Mouse (Mus musculus): ENCODE data around the gene Mlec.
"Not testable (repeated sequence)": the region's sequence is repeated elsewhere in the genome, so short reads cannot be mapped to it uniquely, and the experiment has no call there.

The Mlec gene

GRCm38 (mm10) chr5:115152132-115152956, 5.6 kb downstream of the Mlec start:
- DNase-seq (ENCODE audit: low read depth, low spot score), result no peak

DNA sequence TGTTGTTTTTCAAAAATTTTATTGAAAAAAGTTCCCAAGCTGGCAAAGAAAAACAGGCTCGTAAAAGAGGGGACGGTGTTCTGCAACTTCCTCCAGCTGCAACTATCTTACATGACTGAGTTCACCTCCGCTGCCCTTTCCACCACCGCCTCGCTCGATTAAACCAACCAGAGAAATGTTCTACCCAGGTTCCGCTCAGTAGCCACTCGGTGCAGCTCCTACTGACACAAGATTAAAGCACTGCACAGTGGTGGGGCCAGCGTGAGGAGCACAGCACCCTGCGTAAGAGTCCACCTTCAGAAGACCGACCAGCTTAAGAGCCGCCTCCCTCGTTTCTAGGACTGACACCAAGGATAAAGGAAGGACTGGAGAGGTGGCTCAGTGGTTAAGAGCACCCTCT, 6.5 kb downstream of the Mlec start:
- no peak for DNase-seq (ENCODE audit: low read depth, low spot score)

- no peak for DNase-seq (ENCODE audit: low read depth, low spot score)
These were observed 7.0 kb downstream of the Mlec start for GRCm38 (mm10) chr5:115150991-115151390.

DNA sequence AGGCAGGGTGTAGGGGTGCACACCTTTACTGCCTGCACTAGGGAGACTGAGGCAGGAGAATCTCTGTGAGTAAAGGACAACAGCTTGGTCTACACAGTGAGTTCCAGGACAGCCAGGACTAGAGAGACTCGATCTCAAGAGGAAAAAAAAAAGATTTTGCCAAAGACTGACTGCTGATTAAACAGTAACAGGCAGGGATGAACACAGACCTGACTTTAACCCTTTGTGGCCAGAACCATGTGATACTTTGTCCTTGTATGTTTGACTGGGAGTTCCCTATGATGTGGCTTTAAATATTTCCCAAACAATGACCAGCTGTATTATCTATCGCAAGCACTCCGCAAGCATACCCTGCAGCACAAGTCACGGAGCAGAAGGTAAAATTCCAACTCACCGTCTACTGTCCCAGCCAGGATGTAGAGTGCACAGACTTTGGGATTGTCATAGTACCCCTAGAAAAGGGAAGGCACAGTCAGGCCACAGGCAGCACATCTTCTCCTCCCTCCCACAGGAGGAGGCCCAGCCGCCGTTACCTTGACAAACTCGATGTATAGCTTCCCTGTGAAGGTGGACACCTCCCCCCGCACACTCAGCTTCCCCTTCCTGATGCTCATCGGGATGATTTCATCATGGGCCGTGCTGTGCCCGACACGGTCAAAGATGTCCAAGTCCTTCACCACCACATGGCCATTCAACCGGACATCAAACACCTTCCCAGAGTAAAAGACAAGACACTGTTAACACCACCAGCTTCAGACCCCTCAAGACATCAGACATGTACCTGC, 8.1 kb downstream of the Mlec start:
- no peak for DNase-seq (ENCODE audit: low read depth, low spot score)

DNA sequence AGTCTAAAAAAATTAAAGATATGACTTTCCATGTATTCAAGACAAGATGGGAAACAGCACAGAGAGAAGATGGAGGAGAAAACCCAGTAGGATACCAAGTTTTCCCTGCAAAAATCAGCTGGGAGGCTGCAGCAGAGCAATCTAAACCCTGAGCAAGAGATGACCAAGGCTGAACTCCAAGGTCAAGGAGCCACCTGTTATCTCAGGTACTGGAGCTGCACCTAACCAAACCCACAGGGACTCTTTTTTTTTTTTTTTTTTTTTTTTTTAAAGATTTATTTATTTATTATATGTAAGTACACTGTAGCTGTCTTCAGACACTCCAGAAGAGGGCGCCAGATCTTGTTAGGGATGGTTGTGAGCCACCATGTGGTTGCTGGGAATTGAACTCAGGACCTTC, 9.1 kb downstream of the Mlec start:
- DNase-seq (ENCODE audit: low read depth, low spot score), result not testable (repeated sequence)

- no peak for DNase-seq (ENCODE audit: low read depth, low spot score)
These were observed 9.6 kb downstream of the Mlec start for GRCm38 (mm10) chr5:115148378-115148777.

DNA sequence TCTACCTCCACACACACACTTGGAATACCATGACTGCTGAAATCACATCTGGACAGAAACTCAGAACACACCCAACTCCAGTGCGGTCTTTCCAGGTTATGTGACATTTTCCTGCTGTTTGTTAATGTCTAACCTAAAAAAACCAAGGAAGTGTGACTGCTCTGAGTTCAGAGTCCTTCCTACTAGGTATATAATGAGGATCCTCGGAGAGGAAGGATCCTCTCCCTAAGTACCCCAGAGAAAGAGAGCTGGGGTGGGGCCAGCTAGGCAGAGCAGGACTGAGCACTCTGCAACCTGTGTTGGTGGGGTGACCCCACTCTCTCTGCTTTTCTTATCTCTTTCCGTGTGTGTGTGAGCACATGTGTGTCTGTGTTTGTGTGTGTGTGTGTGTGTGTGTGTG, 10.6 kb downstream of the Mlec start:
- DNase-seq (ENCODE audit: low read depth, low spot score), result no peak

DNA sequence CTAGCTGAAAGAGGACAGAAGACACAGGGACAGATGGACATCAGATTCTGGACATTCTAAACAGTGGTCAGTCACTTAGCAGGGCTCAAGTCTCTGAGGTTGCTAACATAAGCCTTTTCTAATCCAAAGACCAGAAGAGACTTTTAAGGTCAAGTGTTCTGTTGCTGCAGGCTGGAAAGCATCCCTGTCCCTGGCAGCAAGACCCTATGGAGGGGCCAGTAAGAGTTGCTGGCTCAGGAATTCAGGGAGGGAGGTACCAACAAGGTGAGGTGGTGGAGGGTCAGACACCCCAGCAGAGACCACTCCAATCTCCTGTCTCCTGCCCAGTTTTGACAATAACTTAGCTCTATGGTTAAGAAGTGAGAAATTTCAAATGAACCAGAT, 11.2 kb downstream of the Mlec start:
- no peak for DNase-seq (ENCODE audit: low read depth, low spot score)

DNA sequence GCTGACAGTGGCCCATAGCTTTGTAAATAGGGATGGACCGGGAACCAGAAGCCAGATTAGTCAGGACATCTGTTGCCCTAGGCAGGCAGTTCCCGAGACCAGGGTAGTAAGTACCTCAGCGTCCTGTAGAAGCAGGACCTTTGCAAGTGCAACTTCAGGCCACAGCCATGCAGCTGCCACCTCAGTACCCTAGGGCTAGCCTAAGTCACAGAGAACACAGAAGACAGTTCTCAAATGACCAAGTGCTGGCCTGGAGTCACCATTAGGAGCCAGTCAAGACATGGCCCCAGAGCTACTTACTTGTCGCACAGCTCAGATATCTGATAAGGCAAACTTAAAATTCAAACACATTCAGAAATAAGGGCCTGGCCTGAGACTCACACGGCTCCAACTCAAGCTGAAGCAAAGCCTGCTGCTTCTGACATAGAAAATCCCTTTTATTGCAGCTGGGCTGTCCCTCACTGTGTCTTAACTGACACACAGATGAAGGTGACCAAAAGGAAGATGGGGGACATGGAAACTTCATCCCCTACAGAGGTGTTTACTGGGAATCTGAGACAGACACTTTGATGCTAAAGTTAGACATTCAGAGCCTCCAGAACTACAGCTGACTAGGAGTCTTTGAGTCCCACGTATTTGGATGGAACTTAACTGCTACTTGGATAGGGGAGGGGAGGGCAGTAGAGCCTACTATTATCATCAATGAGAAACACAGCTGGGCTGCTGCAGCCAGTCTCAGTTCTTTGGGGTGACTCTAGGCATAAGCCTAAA, 11.8 kb downstream of the Mlec start:
- DNase-seq (ENCODE audit: low read depth, low spot score), result no peak

- no peak for DNase-seq (ENCODE audit: low read depth, low spot score)
These were observed 12.6 kb downstream of the Mlec start for GRCm38 (mm10) chr5:115145253-115145968.

- no peak for DNase-seq (ENCODE audit: low read depth, low spot score)
These were observed 13.5 kb downstream of the Mlec start for GRCm38 (mm10) chr5:115144471-115144870.

DNA sequence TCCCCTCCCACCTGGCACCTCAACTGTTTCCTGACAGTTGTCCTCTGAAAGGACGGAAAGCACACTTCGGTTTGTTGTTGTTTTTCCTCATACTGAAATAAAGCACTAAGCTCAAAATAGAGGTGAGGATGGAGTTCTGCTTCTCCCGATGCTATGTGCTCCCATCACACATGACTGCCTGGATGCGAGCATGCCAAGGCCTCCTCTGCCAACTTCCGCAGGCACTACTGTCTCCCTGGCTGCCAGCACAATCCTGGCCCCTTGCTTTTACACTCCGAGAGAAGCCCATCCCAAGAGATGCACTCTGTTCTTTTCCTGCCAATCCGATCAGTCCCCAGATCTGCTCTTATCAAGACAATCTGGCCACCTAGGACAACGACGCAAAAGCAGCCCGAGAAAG, 14.4 kb downstream of the Mlec start:
- DNase-seq (ENCODE audit: low read depth, low spot score), result no peak

- DNase-seq (ENCODE audit: low read depth, low spot score), result no peak
These were observed 15.7 kb downstream of the Mlec start for GRCm38 (mm10) chr5:115142166-115142697.

DNA sequence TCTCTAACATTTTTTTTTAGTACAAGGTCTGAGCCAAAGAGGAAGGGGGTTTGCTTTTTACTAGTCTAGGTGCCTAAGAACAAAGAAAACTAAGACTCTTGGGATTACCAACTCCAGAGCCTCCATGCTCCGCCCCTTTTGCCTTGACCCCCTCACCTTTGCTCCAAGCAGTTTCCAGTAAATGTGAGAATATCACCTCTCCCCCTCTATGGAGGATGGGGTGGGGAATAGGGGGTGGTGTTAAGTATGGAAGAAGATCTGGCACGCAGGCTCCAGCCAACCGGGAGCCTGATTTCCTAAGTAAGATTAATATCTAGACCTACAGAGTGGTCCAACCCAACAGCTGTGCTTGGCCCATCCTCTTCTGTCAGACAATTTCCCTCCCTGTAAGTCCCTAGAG, 17.3 kb downstream of the Mlec start:
- DNase-seq (ENCODE audit: low read depth, low spot score), result no peak

DNA sequence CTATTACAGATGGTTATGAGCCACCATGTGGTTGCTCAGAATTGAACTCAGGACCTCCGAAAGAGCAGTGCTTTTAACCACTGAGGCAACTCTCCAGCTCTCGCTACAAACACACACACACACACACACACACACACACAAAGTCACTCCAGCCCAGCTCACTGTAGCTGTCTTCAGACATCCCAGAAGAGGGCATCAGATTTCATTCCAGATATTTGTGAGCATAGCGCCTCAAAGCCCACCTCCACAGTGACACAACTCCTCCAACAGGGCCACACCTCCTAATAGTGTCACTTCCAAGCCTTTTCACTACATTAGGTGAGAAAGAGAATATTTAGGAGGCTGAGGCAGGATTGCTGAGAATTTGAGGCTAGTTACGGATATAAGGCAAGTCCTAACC, 18.9 kb downstream of the Mlec start:
- DNase-seq (ENCODE audit: low read depth, low spot score), result no peak

DNA sequence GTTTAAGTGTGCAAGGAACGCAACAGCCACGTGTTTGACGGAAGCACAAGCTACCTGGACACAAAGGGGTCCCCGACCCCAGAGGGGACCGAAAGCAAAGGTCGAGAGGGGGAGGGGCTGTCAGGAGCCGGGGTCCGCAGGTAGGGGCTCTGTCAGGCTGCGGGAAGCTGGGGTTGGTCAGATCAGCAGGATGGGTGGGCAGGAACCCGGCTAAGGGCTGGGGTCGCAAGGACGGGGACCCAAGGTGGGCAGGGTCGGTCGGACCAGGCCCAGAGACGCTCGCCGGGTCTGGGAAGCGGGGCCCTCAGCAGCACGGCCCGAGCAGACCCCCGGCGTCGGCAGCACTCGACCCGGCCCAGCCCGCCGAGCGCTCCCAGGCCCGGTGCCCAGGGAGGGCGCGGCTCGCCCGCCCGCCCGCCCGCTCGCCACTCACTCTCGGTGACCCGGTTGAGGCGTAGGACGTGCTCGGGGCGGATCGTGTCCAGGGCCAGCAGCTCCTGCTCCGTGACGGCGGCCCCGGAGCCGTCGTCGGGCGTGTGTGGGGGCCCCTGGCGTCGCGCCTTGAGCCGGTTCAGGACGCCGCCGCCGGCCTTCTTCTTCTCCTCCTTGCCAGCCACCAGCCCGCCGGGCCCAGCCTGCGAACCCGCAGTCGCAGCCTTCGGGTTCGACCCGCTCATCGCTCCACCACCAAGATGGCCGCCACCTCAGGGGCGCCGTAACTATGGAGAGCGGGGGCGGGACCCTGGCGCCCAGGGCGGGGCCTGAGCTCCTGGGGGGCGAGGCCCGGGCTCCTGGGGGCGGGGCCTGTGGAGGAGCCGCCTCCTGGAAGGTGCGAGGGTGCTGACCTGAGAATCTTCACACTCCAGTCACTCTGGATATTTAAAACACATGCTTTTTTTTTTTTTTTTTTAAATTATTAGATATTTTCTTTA, 23.5 kb downstream of the Mlec start, which contains the start of gene Unc119b:
Gene Unc119b (minus strand): TSS at position 742 of the 932 bp plus-strand sequence.
- DNase-seq (ENCODE audit: low read depth, low spot score), result peak; percentile 76

GRCm38 (mm10) chr5:115133358-115134066, 24.5 kb downstream of the Mlec start:
- no peak for DNase-seq (ENCODE audit: low read depth, low spot score)

DNA sequence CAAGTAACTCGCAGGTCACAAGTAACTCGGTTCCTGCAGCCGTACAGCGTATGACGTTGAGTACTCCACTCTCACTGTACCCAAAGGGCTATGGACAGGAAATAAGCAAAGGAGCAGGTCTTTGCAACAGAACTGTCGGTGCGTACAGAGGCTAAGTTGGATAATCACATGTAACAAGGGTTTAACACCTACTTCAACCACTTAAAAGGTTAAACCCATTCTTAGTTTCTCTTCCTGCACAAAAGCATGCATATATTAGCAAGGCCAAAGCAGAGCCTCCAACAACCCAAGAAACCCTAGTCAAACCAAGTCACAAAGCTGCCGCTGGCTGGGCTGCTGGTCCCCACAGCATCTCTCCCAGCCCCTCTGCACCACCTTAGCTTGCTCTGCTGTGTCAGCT, 25.5 kb downstream of the Mlec start:
- no peak for DNase-seq (ENCODE audit: low read depth, low spot score)

- DNase-seq (ENCODE audit: low read depth, low spot score), result no peak
These were observed 28.7 kb downstream of the Mlec start for GRCm38 (mm10) chr5:115129328-115129727.

Data from retina, adult 2 months (tissue).